Mouse (Mus musculus) ES-Bruce4 (cell line): ENCODE results near the gene Prss16. TPM values are rescaled to one million over a fixed set of nuclear protein-coding genes. Genes with fewer than 3 reads are reported as not detected.

Experiments
- H3K27ac ChIP-seq: 2 replicates; pipeline ENCODE4 v1.5.1; 2012; ENCODE audit warnings: low read length, inconsistent platforms; ENCODE audit not compliant: insufficient read depth
- H3K27me3 ChIP-seq: 2 replicates; pipeline ENCODE4 v1.6.1; 2012; ENCODE audit warnings: mild to moderate bottlenecking, low read length, inconsistent platforms; ENCODE audit not compliant: control insufficient read depth, poor library complexity, insufficient read depth, severe bottlenecking
- H3K36me3 ChIP-seq: 2 replicates; pipeline ENCODE4 v1.6.1; 2012; ENCODE audit warnings: inconsistent platforms, mild to moderate bottlenecking, low read length, moderate library complexity; ENCODE audit not compliant: control insufficient read depth, poor library complexity, insufficient read depth, severe bottlenecking
- H3K4me1 ChIP-seq: one replicate; pipeline ENCODE4 v1.8.1; 2011; ENCODE audit warnings: low read length; ENCODE audit not compliant: control insufficient read depth, insufficient read depth
- H3K4me3 ChIP-seq: 2 replicates; pipeline ENCODE4 v1.5.1; 2011; ENCODE audit warnings: low read depth, mild to moderate bottlenecking, low read length
- H3K9ac ChIP-seq: 2 replicates; pipeline ENCODE4 v1.6.1; 2012; ENCODE audit warnings: low read depth, mild to moderate bottlenecking, inconsistent platforms; ENCODE audit not compliant: poor library complexity, severe bottlenecking
- H3K9me3 ChIP-seq: replicated peaks from 2 replicates; pipeline ENCODE4 v1.6.1; 2012; ENCODE audit warnings: mild to moderate bottlenecking, low read length, inconsistent platforms; ENCODE audit not compliant: control insufficient read depth, poor library complexity, insufficient read depth, severe bottlenecking
- CTCF ChIP-seq: IDR thresholded peaks from one replicate; pipeline ENCODE4 v1.8.1; 2011; ENCODE audit warnings: low read depth, low read length
- EP300 ChIP-seq: IDR thresholded peaks from 2 replicates; pipeline ENCODE4 v1.6.1; 2011; ENCODE audit warnings: low read depth, low read length; ENCODE audit not compliant: insufficient read depth
- POLR2A ChIP-seq: IDR thresholded peaks from one replicate; pipeline ENCODE4 v1.8.1; 2011; ENCODE audit warnings: low read length; ENCODE audit not compliant: insufficient read depth
- polyA plus RNA-seq: library from polyadenylated mRNA; stranded (reverse); fragments of >200 nt; gene quantifications from 2 replicates; pipeline ENCODE4 v1.2.4, GENCODE M21; 2011; ENCODE audit warnings: low read depth; ENCODE audit not compliant: missing spikeins, insufficient read depth, insufficient read length

Gene Prss16
- polyA plus RNA-seq, 1 experiment = 6.9 TPM

DNA sequence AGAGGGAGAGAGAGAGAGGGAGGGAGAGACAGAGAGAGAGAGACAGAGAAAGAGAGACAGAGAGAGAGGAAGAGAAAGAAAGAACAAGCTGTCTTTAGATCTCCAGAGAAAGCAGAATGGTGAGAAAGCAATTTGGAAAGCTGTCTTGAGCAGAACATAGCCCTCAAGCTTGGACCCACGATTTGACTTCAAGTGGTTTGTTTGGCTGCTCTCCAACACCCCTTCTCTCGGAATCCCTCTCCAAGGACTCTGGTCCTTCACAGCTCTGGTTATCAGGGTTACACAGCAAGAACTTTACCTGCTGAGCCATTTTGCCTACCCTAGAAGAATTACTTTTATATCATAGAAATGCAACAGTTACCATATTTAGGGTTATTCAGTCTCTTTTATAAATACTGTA lies 39.7 kb downstream of the Prss16 start:
- no peak overlapping the region for H3K9ac ChIP-seq
- H3K4me3 ChIP-seq = no peak overlapping the region
- peaks cover 2% of the 10 kb centered on the region for H3K4me1 ChIP-seq
- no peak overlapping the region; the same call in 1 of the 2 replicates for H3K27ac ChIP-seq
- H3K27me3 ChIP-seq = no peaks in the 10 kb centered on the region
- H3K36me3 ChIP-seq = no peaks in the 10 kb centered on the region
- no peak for TF ChIP-seq EP300
- TF ChIP-seq POLR2A = no peak
- no peak for TF ChIP-seq CTCF
- no peaks in the 10 kb centered on the region for H3K9me3 ChIP-seq

DNA sequence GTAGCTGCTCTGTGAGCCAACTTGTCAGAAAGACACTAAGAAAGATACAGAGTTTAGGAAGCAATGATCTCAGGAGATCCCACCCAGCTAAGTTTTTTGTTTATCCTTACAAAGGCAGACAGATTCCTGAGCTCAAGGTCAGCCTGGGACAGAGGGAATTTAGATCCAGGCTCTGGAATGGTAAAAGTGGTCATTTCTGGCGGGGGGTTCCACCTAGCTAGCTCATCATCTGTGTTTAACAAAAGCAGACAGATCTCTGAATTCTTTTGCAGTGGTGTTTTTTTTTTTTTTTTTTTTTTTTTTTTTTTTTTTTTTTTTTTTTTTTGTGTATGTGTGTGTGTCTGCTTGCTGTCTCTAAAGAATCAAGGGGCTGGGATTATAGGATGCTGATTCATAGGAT lies 40.3 kb downstream of the Prss16 start:
- no peaks in the 10 kb centered on the region for H3K27me3 ChIP-seq
- peaks cover 2% of the 10 kb centered on the region for H3K4me1 ChIP-seq
- TF ChIP-seq CTCF (no peak), POLR2A (no peak), EP300 (no peak)
- H3K9ac ChIP-seq = no peak overlapping the region
- no peak overlapping the region for H3K27ac ChIP-seq
- no peaks in the 10 kb centered on the region for H3K9me3 ChIP-seq
- H3K4me3 ChIP-seq = no peak overlapping the region
- H3K36me3 ChIP-seq = no peaks in the 10 kb centered on the region

Other genes starting within 250 kb of the Prss16 start
- gene Hist1h1b, start 229.1 kb downstream of the Prss16 start, polyA plus RNA-seq = 7.4 and 9.2 TPM in 2 replicates
- gene Hist1h3i, start 226.4 kb downstream of the Prss16 start, polyA plus RNA-seq = not detected in 2 replicates
- not detected in 2 replicates for gene Hist1h2an, start 222.5 kb downstream of the Prss16 start, polyA plus RNA-seq
- gene Hist1h2bp, start 222.3 kb downstream of the Prss16 start, polyA plus RNA-seq = 2.5 TPM in 1 of 2 replicates, not detected in the other
- 16.9 and 28.4 TPM in 2 replicates for gene Hist1h2bq, start 199.5 kb downstream of the Prss16 start, polyA plus RNA-seq
- not detected in 2 replicates for gene Hist1h2ao, start 199.3 kb downstream of the Prss16 start, polyA plus RNA-seq
- gene Hist1h4m, start 198.0 kb downstream of the Prss16 start, polyA plus RNA-seq = 12.0 and 17.7 TPM in 2 replicates
- gene Hist1h4n, start 177.5 kb downstream of the Prss16 start, polyA plus RNA-seq = 16.5 and 26.2 TPM in 2 replicates
- gene Hist1h2ap, start 176.2 kb downstream of the Prss16 start, polyA plus RNA-seq = 47.5 and 51.1 TPM in 2 replicates
- gene Hist1h2br, start 176.0 kb downstream of the Prss16 start, polyA plus RNA-seq = 18.1 and 27.4 TPM in 2 replicates
- gene Zfp184, start 64.6 kb downstream of the Prss16 start, polyA plus RNA-seq = 8.1 and 11.5 TPM in 2 replicates
- not detected in 2 replicates for gene Pom121l2, start 28.5 kb downstream of the Prss16 start, polyA plus RNA-seq
- gene Hist1h2ah, start 25.8 kb upstream of the Prss16 start, polyA plus RNA-seq = 13.0 and 17.2 TPM in 2 replicates
- gene Hist1h2bk, start 26.1 kb upstream of the Prss16 start, polyA plus RNA-seq = 54.4 and 58.6 TPM in 2 replicates
- gene Hist1h4i, start 31.6 kb upstream of the Prss16 start, polyA plus RNA-seq = 5.6 and 6.5 TPM in 2 replicates
- 6.3 and 7.9 TPM in 2 replicates for gene Hist1h2ag, start 33.2 kb upstream of the Prss16 start, polyA plus RNA-seq
- gene Hist1h2bj, start 33.5 kb upstream of the Prss16 start, polyA plus RNA-seq = 14.6 and 19.9 TPM in 2 replicates
- not detected in 2 replicates for gene Vmn1r188, start 74.7 kb upstream of the Prss16 start, polyA plus RNA-seq
- not detected in 2 replicates for gene Vmn1r189, start 96.1 kb upstream of the Prss16 start, polyA plus RNA-seq
- not detected in 2 replicates for gene Vmn1r191, start 174.2 kb upstream of the Prss16 start, polyA plus RNA-seq
- gene Vmn1r192, start 181.4 kb upstream of the Prss16 start, polyA plus RNA-seq = not detected in 2 replicates
- not detected in 2 replicates for gene Vmn1r193, start 213.4 kb upstream of the Prss16 start, polyA plus RNA-seq
- gene Vmn1r194, start 234.5 kb upstream of the Prss16 start, polyA plus RNA-seq = not detected in 2 replicates